19 mouse cellular contexts compared by ENCODE assay signal in the genomic region with DNA sequence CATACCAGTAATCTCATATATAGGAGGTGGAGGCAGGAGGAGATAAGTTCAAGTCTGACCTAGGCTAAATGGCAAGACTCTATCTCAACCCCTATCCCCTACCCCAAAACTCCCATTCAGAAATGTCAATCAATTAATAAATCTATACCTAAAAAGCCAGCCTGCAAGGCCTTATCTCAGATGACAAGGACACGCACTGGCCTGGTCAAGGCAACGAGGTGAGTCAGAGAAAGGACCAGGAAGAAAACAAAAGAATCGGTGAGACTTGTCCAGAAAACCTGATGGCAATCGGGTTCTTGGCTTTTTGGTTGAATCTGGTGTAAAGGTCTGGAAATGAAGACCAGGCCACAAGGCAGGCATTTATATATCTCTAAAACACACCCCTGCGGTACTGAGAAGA. TPM values are rescaled to one million over a fixed set of nuclear protein-coding genes. Genes with fewer than 3 reads are reported as not detected.
A peak's percentile ranks its signal among the peaks of the same experiment; 100 is the strongest.
DNase-seq lines count a peak whose midpoint lies in the region; ATAC-seq and TF ChIP-seq lines count a peak whose summit lies in the region.
"Had no signal": no experiment of that assay in that cellular context is flagged by ENCODE, and none has a peak within 500 bp of the region (broad histone marks: within the 10 kb centered on the region; RNA-seq: fewer than 3 reads in every experiment).

No protein-coding gene starts in this region.

- DNase-seq in adrenal gland, postnatal 10 days: peak; percentile 37
- DNase-seq in adrenal gland, adult 8-10 months: no peak
- DNase-seq in liver, embryonic 11.5 days (ENCODE audit: low spot score): no peak
- no peak for DNase-seq in liver
- DNase-seq in kidney, adult 8-10 months: no peak
- DNase-seq in kidney, postnatal 25 days: no peak
- DNase-seq: cerebellum, adult 8-10 months; gastrocnemius, postnatal 36 days; kidney, postnatal 4 days; layer of hippocampus, adult 9-11 months; spleen, adult 18-20 months; thymus, postnatal 36 days had no signal

- no peak for ATAC-seq in liver, embryonic 11.5 days (replicated peaks; ENCODE audit: low FRiP score)
- ATAC-seq in limb, embryonic 13.5 days (ENCODE audit: low FRiP score, low read depth): no peak
- ATAC-seq: forebrain, embryonic 16.5 days; inflammation-experienced regulatory T-cells, adult 6 months had no signal

- WGBS in liver, embryonic 11.5 days: 85% methylated on average over 5 of the region's 5 CpGs
- 92% methylated on average over 5 of the region's 5 CpGs for WGBS in limb, embryonic 13.5 days

- H3K4me2 ChIP-seq in liver, embryonic 11.5 days: peak overlapping the region; percentile 70
- 0 out of 2 replicates have a peak overlapping the region, but pooled peaks have one; percentile 0 for H3K4me2 ChIP-seq in limb, embryonic 13.5 days (replicated peaks)
- peak overlapping the region; percentile 81 for H3K4me2 ChIP-seq in myocyte (ENCODE audit: low read depth)

- peaks cover 25% of the 10 kb centered on the region for H3K4me1 ChIP-seq in liver, embryonic 11.5 days (replicated peaks; ENCODE audit: control insufficient read depth, insufficient read depth, low read length)
- H3K4me1 ChIP-seq in limb, embryonic 13.5 days: peaks cover 18% of the 10 kb centered on the region

- TF ChIP-seq POLR2A in myocyte (IDR thresholded peaks at IDR 0.05; ENCODE audit: insufficient read length, low read depth): no peak

- H3K79me2 ChIP-seq in myocyte (ENCODE audit: control insufficient read depth, insufficient read depth): peaks cover 42% of the 10 kb centered on the region

- no peak overlapping the region for H3K9ac ChIP-seq in liver, embryonic 11.5 days (ENCODE audit: low read depth, low read length)
- no peak overlapping the region for H3K9ac ChIP-seq in limb, embryonic 13.5 days

- H3K36me3 ChIP-seq in liver, embryonic 11.5 days (ENCODE audit: control insufficient read depth, insufficient read depth, low read length): peaks cover 26% of the 10 kb centered on the region
- peaks cover 52% of the 10 kb centered on the region for H3K36me3 ChIP-seq in limb, embryonic 13.5 days
- H3K36me3 ChIP-seq in myocyte (ENCODE audit: control insufficient read depth, insufficient read depth): peaks cover 44% of the 10 kb centered on the region

- H3ac ChIP-seq in myocyte (ENCODE audit: control insufficient read depth, insufficient read length): no peak overlapping the region

- no peaks in the 10 kb centered on the region for H3K27me3 ChIP-seq in liver, embryonic 11.5 days (replicated peaks; ENCODE audit: control insufficient read depth, insufficient read depth, low read length)
- H3K27me3 ChIP-seq in limb, embryonic 13.5 days: no peaks in the 10 kb centered on the region
- H3K27me3 ChIP-seq in myocyte (ENCODE audit: control insufficient read depth, insufficient read depth, insufficient read length): no peaks in the 10 kb centered on the region
- H3K27me3 ChIP-seq: midbrain, embryonic 12.5 days had no signal

- no peak overlapping the region for H3K27ac ChIP-seq in liver, embryonic 11.5 days (ENCODE audit: low read depth, low read length)
- H3K27ac ChIP-seq in limb, embryonic 13.5 days: no peak overlapping the region
- H3K27ac ChIP-seq: left cerebral cortex, adult 2 months; macrophage; midbrain, embryonic 12.5 days had no signal

- peak overlapping the region; percentile 79 for H3K4me3 ChIP-seq in liver, embryonic 11.5 days (ENCODE audit: low read depth, low read length)
- H3K4me3 ChIP-seq in limb, embryonic 13.5 days: no peak overlapping the region
- no peak overlapping the region for H3K4me3 ChIP-seq in myocyte
- H3K4me3 ChIP-seq: left cerebral cortex, adult 2 months had no signal

- no peaks in the 10 kb centered on the region for H3K9me3 ChIP-seq in liver, embryonic 11.5 days (ENCODE audit: control insufficient read depth, low read length)
- no peaks in the 10 kb centered on the region for H3K9me3 ChIP-seq in limb, embryonic 13.5 days
- H3K9me3 ChIP-seq: midbrain, embryonic 12.5 days had no signal

TF ChIP-seq in myocyte, 11 proteins besides CTCF, POLR2A, EP300 and RAD21:
- TF ChIP-seq TCF3 (IDR thresholded peaks at IDR 0.05; ENCODE audit: insufficient read length, low read depth): no peak
- no peak for TF ChIP-seq REST (IDR thresholded peaks at IDR 0.05; ENCODE audit: insufficient read depth, insufficient read length)
- no peak for TF ChIP-seq MAX (IDR thresholded peaks at IDR 0.05; ENCODE audit: low read depth)
- no peak for TF ChIP-seq TCF12 (IDR thresholded peaks at IDR 0.05; ENCODE audit: insufficient read depth, poor library complexity, severe bottlenecking)
- TF ChIP-seq E2F4 (IDR thresholded peaks at IDR 0.05; ENCODE audit: insufficient read depth): no peak
- TF ChIP-seq POLR2AphosphoS2 (IDR thresholded peaks at IDR 0.05; ENCODE audit: insufficient read length, low read depth): no peak
- TF ChIP-seq MYOD1 (IDR thresholded peaks at IDR 0.05; ENCODE audit: control insufficient read depth in 1 of 3, insufficient read length in 2 of 3, low read depth in 2 of 3): no peak
- TF ChIP-seq SRF (IDR thresholded peaks at IDR 0.05; ENCODE audit: control insufficient read depth, insufficient read length, low read depth): no peak
- no peak for TF ChIP-seq USF1 (IDR thresholded peaks at IDR 0.05; ENCODE audit: low read depth)
- no peak for TF ChIP-seq CEBPB (IDR thresholded peaks at IDR 0.05; ENCODE audit: insufficient read depth, poor library complexity, severe bottlenecking)
- TF ChIP-seq MYOG (IDR thresholded peaks at IDR 0.05; ENCODE audit: control insufficient read depth in 1 of 3, insufficient read depth in 1 of 3, insufficient read length in 2 of 3, low read depth in 2 of 3): no peak

RNA-seq across cellular contexts. Expression of a gene that starts 1.9 kb away (rescaled TPM):
- 100 to 1,000 TPM; 321 to 368 TPM for total RNA-seq in adrenal gland, postnatal 10 days (2021)
- total RNA-seq in adrenal gland, adult 8-10 months (2022): 100 to 1,000 TPM; 548 to 745 (median 627) TPM
- 377 and 390 TPM in 2 replicates for polyA plus RNA-seq in liver, embryonic 11.5 days (2014; fragmentation: Nextera tagmentation; extraction: Ambion mirVana)
- 237 and 238 TPM in 2 replicates for polyA plus RNA-seq in limb, embryonic 13.5 days (2015; fragmentation: Nextera tagmentation; extraction: Ambion mirVana)
- 383 TPM for polyA plus RNA-seq in myocyte (2012; fragmentation: generic; extraction: Trizol)

RNA-seq across cellular contexts. Expression of a gene that starts 29.6 kb away (rescaled TPM):
- 1 to 10 TPM; 2.7 TPM for total RNA-seq in adrenal gland, postnatal 10 days (2021)
- total RNA-seq in adrenal gland, adult 8-10 months (2022): 1 to 10 TPM; 4.2 to 9.3 (median 6.3) TPM
- 3.3 and 3.6 TPM in 2 replicates for polyA plus RNA-seq in liver, embryonic 11.5 days (2014; fragmentation: Nextera tagmentation; extraction: Ambion mirVana)
- 6.2 and 6.9 TPM in 2 replicates for polyA plus RNA-seq in limb, embryonic 13.5 days (2015; fragmentation: Nextera tagmentation; extraction: Ambion mirVana)
- polyA plus RNA-seq in myocyte (2012; fragmentation: generic; extraction: Trizol): 4.8 TPM

RNA-seq across cellular contexts. Expression of a gene that starts 43.7 kb away (rescaled TPM):
- total RNA-seq in adrenal gland, postnatal 10 days (2021): 100 to 1,000 TPM; 147 to 154 TPM
- total RNA-seq in adrenal gland, adult 8-10 months (2022): 100 to 1,000 TPM; 140 to 159 (median 147) TPM
- polyA plus RNA-seq in liver, embryonic 11.5 days (2014; fragmentation: Nextera tagmentation; extraction: Ambion mirVana): 327 and 368 TPM in 2 replicates
- 211 and 218 TPM in 2 replicates for polyA plus RNA-seq in limb, embryonic 13.5 days (2015; fragmentation: Nextera tagmentation; extraction: Ambion mirVana)
- polyA plus RNA-seq in myocyte (2012; fragmentation: generic; extraction: Trizol): 461 TPM

Comparison
In these comparisons a context has a peak if more than half of its experiments do, and no peak if none do; other contexts are left out.
1. H3K4me2 ChIP-seq: peak in every context shown above with its lines; median percentile 81 in myocyte; 70 in liver, embryonic 11.5 days; 0 in limb, embryonic 13.5 days.